ENCODE assay signal across 8 mouse cellular contexts in the genomic region with DNA sequence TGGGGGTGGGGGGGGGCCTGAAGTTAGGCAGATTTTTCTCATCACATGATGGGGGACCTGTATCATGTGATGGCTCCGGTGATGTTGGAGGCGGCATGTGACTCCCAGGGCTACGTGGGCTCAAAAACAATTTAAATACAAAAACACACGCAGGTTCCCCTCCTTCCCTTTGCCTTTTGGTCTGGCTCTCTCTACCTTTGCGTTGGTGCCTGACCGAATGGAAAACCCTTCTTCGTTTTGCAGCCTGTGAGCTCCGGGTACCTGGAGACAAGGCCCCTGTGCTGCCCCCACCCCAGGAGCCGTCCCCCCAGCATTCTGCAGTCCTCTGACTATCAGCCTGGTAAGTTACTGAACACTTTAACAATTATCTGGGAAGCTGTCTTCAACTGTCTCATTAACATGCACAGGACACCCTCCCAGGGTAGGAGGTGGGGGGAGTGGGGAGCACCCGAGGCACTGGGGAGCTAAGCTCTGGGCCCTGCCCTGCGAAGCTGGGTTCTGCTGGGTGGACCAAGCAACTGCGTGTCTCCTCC.
DNase-seq lines count a peak whose midpoint lies in the region; ATAC-seq and TF ChIP-seq lines count a peak whose summit lies in the region.

No protein-coding gene starts in this region.

- 11% methylated on average over 12 of the region's 12 CpGs for WGBS in liver, embryonic 11.5 days
- 3% methylated on average over 12 of the region's 12 CpGs for WGBS in hindbrain, embryonic 13.5 days

- H3K27me3 ChIP-seq in liver, embryonic 11.5 days (replicated peaks; ENCODE audit: control insufficient read depth, insufficient read depth, low read length), result peaks cover 13% of the 10 kb centered on the region
- H3K27me3 ChIP-seq in hindbrain, embryonic 13.5 days, result no peaks in the 10 kb centered on the region
- H3K27me3 ChIP-seq in myocyte (ENCODE audit: control insufficient read depth, insufficient read depth, insufficient read length), result no peaks in the 10 kb centered on the region

- no peak for DNase-seq in liver, embryonic 11.5 days (ENCODE audit: low spot score)
- DNase-seq in liver, result no peak
- DNase-seq in layer of hippocampus, postnatal 36 days, result peak; percentile 42 to 45
- DNase-seq in gastrocnemius, adult 8-10 months (ENCODE audit: low spot score in 2 of 2), result no peak

- H3K4me3 ChIP-seq in liver, embryonic 11.5 days (ENCODE audit: low read depth, low read length), result 0 out of 2 replicates have a peak overlapping the region, but pooled peaks have one; percentile 32
- H3K4me3 ChIP-seq in hindbrain, embryonic 13.5 days, result peak overlapping the region; percentile 43
- no peak overlapping the region for H3K4me3 ChIP-seq in myocyte

- no peak overlapping the region for H3K27ac ChIP-seq in liver, embryonic 11.5 days (ENCODE audit: low read depth, low read length)
- peak overlapping the region; percentile 95 for H3K27ac ChIP-seq in hindbrain, embryonic 13.5 days

- H3K4me1 ChIP-seq in liver, embryonic 11.5 days (replicated peaks; ENCODE audit: control insufficient read depth, insufficient read depth, low read length), result peaks cover 3% of the 10 kb centered on the region
- H3K4me1 ChIP-seq in hindbrain, embryonic 13.5 days (replicated peaks), result peaks cover 26% of the 10 kb centered on the region

- H3K36me3 ChIP-seq in liver, embryonic 11.5 days (ENCODE audit: control insufficient read depth, insufficient read depth, low read length), result no peaks in the 10 kb centered on the region
- no peaks in the 10 kb centered on the region for H3K36me3 ChIP-seq in hindbrain, embryonic 13.5 days
- no peaks in the 10 kb centered on the region for H3K36me3 ChIP-seq in myocyte (ENCODE audit: control insufficient read depth, insufficient read depth)

- H3K4me2 ChIP-seq in liver, embryonic 11.5 days, result peak overlapping the region; percentile 61
- H3K4me2 ChIP-seq in hindbrain, embryonic 13.5 days, result peak overlapping the region; percentile 78
- H3K4me2 ChIP-seq in myocyte (ENCODE audit: low read depth), result peak overlapping the region; percentile 24

- no peak for TF ChIP-seq POLR2A in myocyte (IDR thresholded peaks at IDR 0.05; ENCODE audit: insufficient read length, low read depth)

- H3ac ChIP-seq in myocyte (ENCODE audit: control insufficient read depth, insufficient read length), result no peak overlapping the region

- H3K9me3 ChIP-seq in liver, embryonic 11.5 days (ENCODE audit: control insufficient read depth, low read length), result no peaks in the 10 kb centered on the region
- H3K9me3 ChIP-seq in hindbrain, embryonic 13.5 days, result no peaks in the 10 kb centered on the region

- ATAC-seq in liver, embryonic 11.5 days (replicated peaks; ENCODE audit: low FRiP score), result no peak
- ATAC-seq in common myeloid progenitor, adult 5-6 weeks (replicated peaks; ENCODE audit: low read depth, poor library complexity, severe bottlenecking), result peak; percentile 22; the same call in 1 of the 2 replicates
- ATAC-seq in hindbrain, embryonic 13.5 days (ENCODE audit: low FRiP score), result peak; percentile 83
- no peak for ATAC-seq in megakaryocyte-erythroid progenitor cell, adult 5-6 weeks (replicated peaks; ENCODE audit: low FRiP score, low TSS enrichment, poor library complexity, severe bottlenecking)

- no peaks in the 10 kb centered on the region for H3K79me2 ChIP-seq in myocyte (ENCODE audit: control insufficient read depth, insufficient read depth)

- H3K9ac ChIP-seq in liver, embryonic 11.5 days (ENCODE audit: low read depth, low read length), result no peak overlapping the region
- peak overlapping the region; percentile 80 for H3K9ac ChIP-seq in hindbrain, embryonic 13.5 days

TF ChIP-seq in myocyte, 11 proteins besides CTCF, POLR2A, EP300 and RAD21:
- TF ChIP-seq USF1 (IDR thresholded peaks at IDR 0.05; ENCODE audit: low read depth) (no peak), REST (IDR thresholded peaks at IDR 0.05; ENCODE audit: insufficient read depth, insufficient read length) (no peak), POLR2AphosphoS2 (IDR thresholded peaks at IDR 0.05; ENCODE audit: insufficient read length, low read depth) (no peak), MYOG (IDR thresholded peaks at IDR 0.05; ENCODE audit: control insufficient read depth in 1 of 3, insufficient read depth in 1 of 3, insufficient read length in 2 of 3, low read depth in 2 of 3) (no peak), CEBPB (IDR thresholded peaks at IDR 0.05; ENCODE audit: insufficient read depth, poor library complexity, severe bottlenecking) (no peak), MYOD1 (IDR thresholded peaks at IDR 0.05; ENCODE audit: control insufficient read depth in 1 of 3, insufficient read length in 2 of 3, low read depth in 2 of 3) (no peak), TCF12 (IDR thresholded peaks at IDR 0.05; ENCODE audit: insufficient read depth, poor library complexity, severe bottlenecking) (no peak), TCF3 (IDR thresholded peaks at IDR 0.05; ENCODE audit: insufficient read length, low read depth) (no peak), MAX (IDR thresholded peaks at IDR 0.05; ENCODE audit: low read depth) (no peak), E2F4 (IDR thresholded peaks at IDR 0.05; ENCODE audit: insufficient read depth) (no peak), SRF (IDR thresholded peaks at IDR 0.05; ENCODE audit: control insufficient read depth, insufficient read length, low read depth) (no peak)

Comparison
In these comparisons a context has a peak if more than half of its experiments do, and no peak if none do; other contexts are left out.
1. ATAC-seq: peak in common myeloid progenitor, adult 5-6 weeks (single experiment) and hindbrain, embryonic 13.5 days (single experiment); none in liver, embryonic 11.5 days (single experiment) and megakaryocyte-erythroid progenitor cell, adult 5-6 weeks (single experiment).
2. DNase-seq: peak in layer of hippocampus, postnatal 36 days (2 of 2); none in liver, embryonic 11.5 days (single experiment), liver (single experiment) and gastrocnemius, adult 8-10 months (0 of 2).
3. H3K4me2 ChIP-seq: peak in every context shown above with its lines; median percentile 78 in hindbrain, embryonic 13.5 days; 61 in liver, embryonic 11.5 days; 24 in myocyte.